Mouse (Mus musculus) heart, postnatal 0 days (tissue): ENCODE measurements around the gene BC035947.
"Not testable (repeated sequence)": the region's sequence is repeated elsewhere in the genome, so short reads cannot be mapped to it uniquely, and the experiment has no call there.

ENCODE experiments used
- CTCF ChIP-seq: IDR thresholded peaks from 2 replicates; pipeline ENCODE4 v1.5.1; 2016; ENCODE audit warnings: antibody characterized with exemption, control low read depth, low read depth
- EP300 ChIP-seq: IDR thresholded peaks from 2 replicates; pipeline ENCODE4 v1.6.1; 2016; ENCODE audit warnings: antibody characterized with exemption, low read depth

DNA sequence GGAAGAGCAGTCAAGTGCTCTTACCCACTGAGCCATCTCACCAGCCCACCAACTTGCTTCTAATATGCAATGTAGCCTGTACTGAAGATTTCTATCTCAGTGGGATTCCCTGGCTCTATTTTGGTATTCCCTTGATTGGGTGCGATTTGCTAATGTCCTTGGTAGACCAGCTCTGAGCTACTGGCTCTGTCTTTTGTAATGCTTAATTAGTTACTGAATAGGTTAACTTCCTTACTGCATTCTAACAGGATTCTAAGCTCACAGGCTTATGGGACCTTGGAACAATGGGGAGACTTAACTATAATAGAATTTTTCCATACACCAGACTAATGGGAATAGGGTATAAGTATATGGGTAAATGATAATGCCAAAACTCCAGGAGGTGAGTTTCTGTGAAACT lies 31.7 kb upstream of the BC035947 start:
- not testable (repeated sequence) for TF ChIP-seq CTCF, EP300
